Mouse (Mus musculus): ENCODE data around the gene Sgpl1. TPM values are rescaled to one million over a fixed set of nuclear protein-coding genes. Genes with fewer than 3 reads are reported as not detected.

Gene Sgpl1
- polyA plus RNA-seq, 1 experiment from 2014 or later = 16.9 TPM

GRCm38 (mm10) chr10:61059543-61060110 lies 87.9 kb downstream of the Sgpl1 start:
- WGBS (ENCODE audit: insufficient replicate concordance) = 43% methylated on average over 6 of the region's 6 CpGs
- H3K9ac ChIP-seq (replicated peaks) = no peak overlapping the region
- H3K36me3 ChIP-seq (replicated peaks; ENCODE audit: insufficient read depth, low read length) = no peaks in the 10 kb centered on the region
- H3K27ac ChIP-seq (ENCODE audit: low read depth) = no peak overlapping the region
- no peak for TF ChIP-seq EP300 (IDR thresholded peaks at IDR 0.05; ENCODE audit: low read depth)
- TF ChIP-seq CTCF (IDR thresholded peaks at IDR 0.05; ENCODE audit: low read depth) = no peak
- H3K4me3 ChIP-seq (ENCODE audit: low read depth, low read length) = no peak overlapping the region
- H3K4me1 ChIP-seq (ENCODE audit: insufficient read depth) = peaks cover 3% of the 10 kb centered on the region; the same call in 1 of the 2 replicates
- H3K9me3 ChIP-seq (ENCODE audit: low read length) = peaks cover 4% of the 10 kb centered on the region; the same call in 1 of the 2 replicates
- ATAC-seq = peak; percentile 72
- H3K27me3 ChIP-seq (ENCODE audit: insufficient read depth, low read length) = no peaks in the 10 kb centered on the region
- no peak overlapping the region for H3K4me2 ChIP-seq (ENCODE audit: low read depth, low read length)
- peak; percentile 39 for DNase-seq

GRCm38 (mm10) chr10:61059101-61059500 lies 88.4 kb downstream of the Sgpl1 start:
- H3K27ac ChIP-seq (ENCODE audit: low read depth) = no peak overlapping the region
- no peaks in the 10 kb centered on the region for H3K27me3 ChIP-seq (ENCODE audit: insufficient read depth, low read length)
- ATAC-seq = no peak
- no peaks in the 10 kb centered on the region for H3K36me3 ChIP-seq (replicated peaks; ENCODE audit: insufficient read depth, low read length)
- no peak overlapping the region for H3K4me3 ChIP-seq (ENCODE audit: low read depth, low read length)
- H3K9ac ChIP-seq (replicated peaks) = no peak overlapping the region
- TF ChIP-seq CTCF (IDR thresholded peaks at IDR 0.05; ENCODE audit: low read depth) (no peak), EP300 (IDR thresholded peaks at IDR 0.05; ENCODE audit: low read depth) (no peak)
- no peak overlapping the region for H3K4me2 ChIP-seq (ENCODE audit: low read depth, low read length)
- DNase-seq = no peak
- peaks cover 4% of the 10 kb centered on the region; the same call in 1 of the 2 replicates for H3K9me3 ChIP-seq (ENCODE audit: low read length)
- peaks cover 3% of the 10 kb centered on the region; the same call in 1 of the 2 replicates for H3K4me1 ChIP-seq (ENCODE audit: insufficient read depth)
- WGBS (ENCODE audit: insufficient replicate concordance) = no CpG with 5 or more reads among the region's 1 CpGs

- TF ChIP-seq CTCF (IDR thresholded peaks at IDR 0.05; ENCODE audit: low read depth) = no peak
- no peak for TF ChIP-seq EP300 (IDR thresholded peaks at IDR 0.05; ENCODE audit: low read depth)
- no peak overlapping the region for H3K4me3 ChIP-seq (ENCODE audit: low read depth, low read length)
These were observed 90.8 kb downstream of the Sgpl1 start for GRCm38 (mm10) chr10:61056661-61057060.

GRCm38 (mm10) chr10:61051993-61052613 lies 95.4 kb downstream of the Sgpl1 start:
- ATAC-seq (0 out of 2 replicates have a peak, but pooled peaks have one; percentile 43), DNase-seq (peak; percentile 72)
- 55% methylated on average over 14 of the region's 14 CpGs for WGBS (ENCODE audit: insufficient replicate concordance)

More at GRCm38 (mm10) chr10:61056661-61057060, 90.8 kb downstream of the Sgpl1 start:
- peaks cover 4% of the 10 kb centered on the region; the same call in 1 of the 2 replicates for H3K9me3 ChIP-seq (ENCODE audit: low read length)
- H3K27ac ChIP-seq (ENCODE audit: low read depth) = no peak overlapping the region
- DNase-seq (no peak), ATAC-seq (no peak)
- 90% methylated on average over 7 of the region's 7 CpGs for WGBS (ENCODE audit: insufficient replicate concordance)
- H3K9ac ChIP-seq (replicated peaks) = no peak overlapping the region
- no peaks in the 10 kb centered on the region for H3K27me3 ChIP-seq (ENCODE audit: insufficient read depth, low read length)
- H3K36me3 ChIP-seq (replicated peaks; ENCODE audit: insufficient read depth, low read length) = no peaks in the 10 kb centered on the region
- H3K4me2 ChIP-seq (ENCODE audit: low read depth, low read length) = no peak overlapping the region
- H3K4me1 ChIP-seq (ENCODE audit: insufficient read depth) = peaks cover 3% of the 10 kb centered on the region; the same call in 1 of the 2 replicates

More at GRCm38 (mm10) chr10:61051993-61052613, 95.4 kb downstream of the Sgpl1 start:
- Histone ChIP-seq H3K36me3 (replicated peaks; ENCODE audit: insufficient read depth, low read length) (no peaks in the 10 kb centered on the region), H3K27me3 (ENCODE audit: insufficient read depth, low read length) (no peaks in the 10 kb centered on the region), H3K4me1 (ENCODE audit: insufficient read depth) (no peaks in the 10 kb centered on the region), H3K9me3 (ENCODE audit: low read length) (peaks cover 4% of the 10 kb centered on the region; the same call in 1 of the 2 replicates), H3K4me2 (ENCODE audit: low read depth, low read length) (no peak overlapping the region), H3K4me3 (ENCODE audit: low read depth, low read length) (no peak overlapping the region), H3K27ac (ENCODE audit: low read depth) (no peak overlapping the region), H3K9ac (replicated peaks) (no peak overlapping the region)
- TF ChIP-seq CTCF (IDR thresholded peaks at IDR 0.05; ENCODE audit: low read depth) = peak; percentile 95
- no peak for TF ChIP-seq EP300 (IDR thresholded peaks at IDR 0.05; ENCODE audit: low read depth)

Small RNAs within 50 kb of the gene (microRNA-seq; reads per million reads assigned to microRNA genes)
- not detected for gene Gm44308

Other genes starting within 250 kb of the Sgpl1 start
- gene Pcbd1, start 58.4 kb downstream of the Sgpl1 start, polyA plus RNA-seq (2015; fragmentation: Nextera tagmentation; extraction: Ambion mirVana) = 333 and 355 TPM in 2 replicates
- not detected in 2 replicates for gene Tbata, start 24.3 kb upstream of the Sgpl1 start, polyA plus RNA-seq (2015; fragmentation: Nextera tagmentation; extraction: Ambion mirVana)
- gene Adamts14, start 125.7 kb upstream of the Sgpl1 start, polyA plus RNA-seq (2015; fragmentation: Nextera tagmentation; extraction: Ambion mirVana) = 0.39 and 0.46 TPM in 2 replicates
- gene Prf1, start 150.1 kb upstream of the Sgpl1 start, polyA plus RNA-seq (2015; fragmentation: Nextera tagmentation; extraction: Ambion mirVana) = 0.13 and 0.21 TPM in 2 replicates
- 3.7 and 3.8 TPM in 2 replicates for gene Pald1, start 235.8 kb upstream of the Sgpl1 start, polyA plus RNA-seq (2015; fragmentation: Nextera tagmentation; extraction: Ambion mirVana)